Mouse (Mus musculus) neural tube, embryonic 11.5 days (tissue): ENCODE data around the gene Dap3. TPM values are rescaled to one million over a fixed set of nuclear protein-coding genes. Genes with fewer than 3 reads are reported as not detected.

Experiments
- ATAC-seq: fragments of 200-750 bp; cut with Nextera tagmentation; 2 replicates; pipeline ENCODE4 v1.8.0; 2017; ENCODE audit warnings: moderate number of reproducible peaks, mild to moderate bottlenecking, moderate TSS enrichment, moderate library complexity; ENCODE audit not compliant: insufficient read depth, low FRiP score, low TSS enrichment
- DNase-seq: peaks from one replicate; pipeline ENCODE4 v3.0.0-alpha.2; 2015; ENCODE audit warnings: low spot score
- H3K27ac ChIP-seq: fragments of 300-500 bp; sonication (generic); 2 replicates; pipeline ENCODE4 v1.5.1; 2014; ENCODE audit warnings: low read depth, mild to moderate bottlenecking, low read length
- H3K27me3 ChIP-seq: fragments of 300-500 bp; sonication (generic); 2 replicates; pipeline ENCODE4 v1.6.1; 2014; ENCODE audit warnings: mild to moderate bottlenecking, low read length, mixed read lengths; ENCODE audit not compliant: control insufficient read depth, insufficient read depth
- H3K36me3 ChIP-seq: fragments of 300-500 bp; sonication (generic); 2 replicates; pipeline ENCODE4 v1.6.1; 2014; ENCODE audit warnings: mild to moderate bottlenecking, low read length, moderate library complexity, mixed read lengths; ENCODE audit not compliant: control insufficient read depth, insufficient read depth
- H3K4me1 ChIP-seq: fragments of 300-500 bp; sonication (generic); 2 replicates; pipeline ENCODE4 v1.6.1; 2014; ENCODE audit warnings: low read length, mixed read lengths; ENCODE audit not compliant: control insufficient read depth, insufficient read depth
- H3K4me2 ChIP-seq: fragments of 300-500 bp; sonication (generic); 2 replicates; pipeline ENCODE4 v1.6.1; 2014; ENCODE audit warnings: low read depth, mild to moderate bottlenecking, moderate library complexity
- H3K4me3 ChIP-seq: fragments of 300-500 bp; sonication (generic); 2 replicates; pipeline ENCODE4 v1.5.1; 2014; ENCODE audit warnings: low read depth, low read length
- H3K9ac ChIP-seq: fragments of 300-500 bp; sonication (generic); 2 replicates; pipeline ENCODE4 v1.6.1; 2014; ENCODE audit warnings: mild to moderate bottlenecking, low read length
- H3K9me3 ChIP-seq: fragments of 300-500 bp; sonication (generic); 2 replicates; pipeline ENCODE4 v1.6.1; 2016; ENCODE audit warnings: low read length; ENCODE audit not compliant: control insufficient read depth
- WGBS: fragments of 180-500 bp; shearing (Covaris S2); extraction: QIAGEN DNeasy Blood & Tissue Kit; methylation state at CpG from one replicate; pipeline ENCODE4 v1.1.7; 2014; 5-methylcytosine and 5-hydroxymethylcytosine counted together
- polyA plus RNA-seq: library from polyadenylated mRNA; unstranded; fragments of >200 nt; fragmentation: Nextera tagmentation; extraction: Ambion mirVana; gene quantifications from 2 replicates; pipeline ENCODE4 v1.2.1, GENCODE M21; 2014

The Dap3 gene
- polyA plus RNA-seq, 1 experiment from 2014 or later, result 168 TPM

DNA sequence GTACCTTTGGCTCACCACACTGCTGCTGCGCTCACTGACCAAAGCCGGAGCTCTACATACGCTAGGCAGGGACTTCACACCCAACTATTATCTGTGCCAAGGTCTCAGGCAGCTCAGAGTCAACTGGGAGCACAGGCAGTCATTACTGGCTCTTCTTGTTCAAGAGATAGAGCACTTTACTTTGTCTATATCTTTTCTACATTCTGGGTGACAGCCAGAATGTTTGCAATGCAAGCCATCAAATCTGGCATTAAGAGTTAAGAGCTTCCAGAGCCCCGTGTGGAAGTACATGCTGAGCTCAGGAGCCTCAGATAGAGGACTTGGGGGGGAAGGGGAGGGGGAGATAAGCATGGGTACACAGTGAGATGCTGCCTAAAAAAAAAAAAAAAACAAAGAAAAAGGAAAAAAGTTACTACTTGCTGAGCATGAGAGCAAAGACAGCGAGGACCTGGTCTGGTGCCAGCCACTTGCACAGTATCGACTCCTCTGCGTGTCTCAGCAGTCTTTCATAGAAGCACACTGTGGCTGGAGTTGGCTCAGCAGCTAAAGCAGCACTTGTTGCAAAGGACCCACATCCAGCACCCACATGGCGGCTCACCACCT is 26.9 kb downstream of the Dap3 start:
- 96% methylated on average over 8 of the region's 8 CpGs for WGBS
- ATAC-seq (no peak), DNase-seq (no peak)
- Histone ChIP-seq H3K9me3 (no peaks in the 10 kb centered on the region), H3K4me2 (no peak overlapping the region), H3K4me1 (no peaks in the 10 kb centered on the region), H3K9ac (no peak overlapping the region), H3K27me3 (no peaks in the 10 kb centered on the region), H3K27ac (no peak overlapping the region), H3K4me3 (no peak overlapping the region), H3K36me3 (peaks cover 37% of the 10 kb centered on the region)

DNA sequence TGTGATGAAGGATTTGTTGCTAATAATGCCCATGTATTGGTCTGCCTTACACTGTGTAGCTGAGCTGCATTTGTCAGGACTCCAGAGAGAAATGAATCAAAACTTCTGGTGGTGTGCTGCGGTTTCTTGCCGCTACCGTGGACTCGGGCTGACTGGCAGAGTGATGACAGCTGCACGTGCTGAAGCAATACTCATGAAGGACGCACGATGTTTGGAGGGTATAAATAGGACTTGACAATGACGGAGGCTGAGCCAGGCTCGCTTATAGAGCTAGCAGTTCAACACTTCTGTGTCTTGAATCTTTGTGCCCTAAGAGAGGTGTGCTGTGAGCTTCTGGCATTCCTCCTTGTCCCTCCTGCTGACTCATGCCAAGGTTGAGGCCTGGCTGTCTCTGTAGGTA is 29.6 kb downstream of the Dap3 start:
- Histone ChIP-seq H3K9ac (no peak overlapping the region), H3K4me2 (no peak overlapping the region), H3K4me3 (no peak overlapping the region), H3K9me3 (no peaks in the 10 kb centered on the region), H3K27me3 (no peaks in the 10 kb centered on the region), H3K4me1 (no peaks in the 10 kb centered on the region), H3K36me3 (peaks cover 23% of the 10 kb centered on the region), H3K27ac (no peak overlapping the region)
- ATAC-seq, result no peak
- 98% methylated on average over 9 of the region's 9 CpGs for WGBS
- no peak for DNase-seq

DNA sequence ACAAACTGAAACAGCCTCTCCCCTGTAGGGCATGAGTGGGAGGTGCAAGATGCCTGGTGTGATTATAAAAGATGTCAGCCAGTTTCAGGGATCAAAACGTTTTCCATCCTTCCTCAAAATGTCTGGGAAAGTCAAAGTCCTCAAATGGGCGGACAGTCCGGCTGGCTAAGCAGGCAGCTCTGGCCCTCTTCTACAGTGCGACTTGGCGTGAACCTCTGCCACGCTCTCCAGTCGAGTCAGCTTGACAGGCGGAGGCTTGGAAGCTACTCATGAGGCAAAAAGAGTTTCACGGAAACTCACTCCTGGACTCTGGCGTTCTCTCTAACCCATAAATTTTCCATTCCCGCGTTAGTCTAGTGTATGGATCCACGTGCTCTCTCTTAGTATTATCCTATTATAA is 32.0 kb downstream of the Dap3 start:
- H3K27ac ChIP-seq, result no peak overlapping the region
- no peak for DNase-seq
- peaks cover 18% of the 10 kb centered on the region for H3K36me3 ChIP-seq
- no peak for ATAC-seq
- H3K9ac ChIP-seq, result no peak overlapping the region
- H3K4me3 ChIP-seq, result no peak overlapping the region
- H3K9me3 ChIP-seq, result no peaks in the 10 kb centered on the region
- no peaks in the 10 kb centered on the region; the same call in 1 of the 2 replicates for H3K4me1 ChIP-seq
- 88% methylated on average over 13 of the region's 13 CpGs for WGBS
- no peak overlapping the region for H3K4me2 ChIP-seq
- no peaks in the 10 kb centered on the region for H3K27me3 ChIP-seq

DNA sequence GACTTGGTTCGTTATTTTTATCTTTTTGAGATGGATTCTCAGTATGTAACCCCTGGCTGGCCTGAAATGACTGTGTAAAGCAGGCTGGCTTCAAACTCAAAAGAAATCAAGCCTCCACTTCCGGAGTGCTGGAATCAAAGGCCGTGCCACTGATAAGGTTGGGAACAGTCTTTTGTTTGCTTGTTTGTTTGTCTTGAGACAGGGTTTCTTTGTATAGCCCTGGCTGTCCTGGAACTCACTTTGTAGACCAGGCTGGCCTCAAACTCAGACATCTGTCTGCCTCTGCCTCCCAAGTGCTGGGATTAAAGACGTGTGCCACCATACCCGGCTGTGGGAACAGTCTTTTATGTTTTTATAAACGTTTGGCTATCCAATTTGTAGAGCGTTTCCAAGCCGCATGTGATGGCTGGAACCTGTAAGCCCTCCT is 36.6 kb downstream of the Dap3 start:
- DNase-seq (no peak), ATAC-seq (no peak)
- H3K27me3 ChIP-seq, result no peaks in the 10 kb centered on the region
- H3K4me1 ChIP-seq, result no peaks in the 10 kb centered on the region; the same call in 1 of the 2 replicates
- H3K9ac ChIP-seq, result peak overlapping the region; percentile 71
- H3K4me3 ChIP-seq, result peak overlapping the region; percentile 75
- WGBS, result 34% methylated on average over 8 of the region's 8 CpGs
- no peaks in the 10 kb centered on the region for H3K9me3 ChIP-seq
- H3K27ac ChIP-seq, result peak overlapping the region; percentile 64
- H3K4me2 ChIP-seq, result peak overlapping the region; percentile 83
- peaks cover 14% of the 10 kb centered on the region for H3K36me3 ChIP-seq

DNA sequence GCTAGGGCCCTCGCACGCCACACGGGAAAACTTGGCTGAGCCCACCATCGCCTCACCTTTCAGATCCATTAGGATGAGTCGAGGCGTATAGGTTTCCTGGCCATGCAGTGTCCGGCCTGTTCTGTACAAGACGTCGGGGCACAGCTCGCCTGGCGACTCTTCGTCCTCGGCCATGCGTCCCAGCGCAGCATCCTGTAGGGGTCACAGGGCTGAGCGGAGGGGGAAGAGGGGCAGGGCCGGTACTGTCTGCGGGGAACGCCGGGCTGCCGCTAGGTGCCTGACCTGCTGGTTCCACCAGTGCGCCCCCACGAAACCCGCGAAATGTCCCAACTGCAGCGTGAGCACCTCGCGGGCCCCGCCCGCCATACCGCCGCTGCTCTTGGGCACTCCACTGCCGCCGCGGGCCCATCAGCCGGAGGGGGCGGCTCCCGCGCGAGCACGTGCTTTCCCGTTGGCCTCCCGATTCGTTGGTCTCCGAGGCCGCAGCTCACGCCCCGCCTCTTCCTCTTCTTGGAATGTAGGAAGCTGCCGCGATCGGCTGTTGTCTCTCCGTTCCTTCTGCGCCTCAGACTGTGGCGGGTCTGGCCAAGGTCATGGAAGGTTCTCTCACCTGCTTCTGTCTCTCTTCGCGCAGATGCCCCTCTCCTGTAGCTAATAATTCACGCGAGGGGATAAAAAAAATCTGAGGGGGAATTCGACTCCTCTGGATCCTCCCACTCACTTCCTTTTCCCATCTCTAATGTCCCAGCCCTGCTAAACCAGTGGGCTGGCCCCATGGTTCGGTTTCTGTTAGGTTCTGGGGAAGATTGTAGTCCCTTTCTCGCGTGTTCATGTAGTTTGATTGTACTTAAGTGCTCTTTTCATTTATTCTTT is 37.2 kb downstream of the Dap3 start, which contains the start of gene Msto1:
Msto1 (minus strand) TSS at position 489 of the 873 bp plus-strand sequence.
- Histone ChIP-seq H3K27ac (peak within 1 kb of the TSS; percentile 64), H3K27me3 (no peaks in the 10 kb centered on the region), H3K36me3 (peaks cover 17% of the 10 kb centered on the region), H3K4me1 (no peaks in the 10 kb centered on the region; the same call in 1 of the 2 replicates), H3K4me2 (peak within 1 kb of the TSS; percentile 83), H3K9me3 (no peaks in the 10 kb centered on the region), H3K9ac (peak within 1 kb of the TSS; percentile 71), H3K4me3 (peak within 1 kb of the TSS; percentile 75)
- ATAC-seq (peak; percentile 97), DNase-seq (peak; percentile 93)
- WGBS, result under 1% methylated on average over 62 of the region's 62 CpGs

- H3K27ac ChIP-seq, result no peak overlapping the region
- 89% methylated on average over 7 of the region's 7 CpGs for WGBS
- no peak for DNase-seq
- no peak overlapping the region for H3K9ac ChIP-seq
- no peak for ATAC-seq
- no peaks in the 10 kb centered on the region; the same call in 1 of the 2 replicates for H3K4me1 ChIP-seq
- H3K4me2 ChIP-seq, result 0 out of 2 replicates have a peak overlapping the region, but pooled peaks have one; percentile 83
- peaks cover 25% of the 10 kb centered on the region for H3K36me3 ChIP-seq
- no peaks in the 10 kb centered on the region for H3K27me3 ChIP-seq
- H3K4me3 ChIP-seq, result no peak overlapping the region
- H3K9me3 ChIP-seq, result no peaks in the 10 kb centered on the region
Measured at GRCm38 (mm10) chr3:88912585-88912984, 38.4 kb downstream of the Dap3 start.

DNA sequence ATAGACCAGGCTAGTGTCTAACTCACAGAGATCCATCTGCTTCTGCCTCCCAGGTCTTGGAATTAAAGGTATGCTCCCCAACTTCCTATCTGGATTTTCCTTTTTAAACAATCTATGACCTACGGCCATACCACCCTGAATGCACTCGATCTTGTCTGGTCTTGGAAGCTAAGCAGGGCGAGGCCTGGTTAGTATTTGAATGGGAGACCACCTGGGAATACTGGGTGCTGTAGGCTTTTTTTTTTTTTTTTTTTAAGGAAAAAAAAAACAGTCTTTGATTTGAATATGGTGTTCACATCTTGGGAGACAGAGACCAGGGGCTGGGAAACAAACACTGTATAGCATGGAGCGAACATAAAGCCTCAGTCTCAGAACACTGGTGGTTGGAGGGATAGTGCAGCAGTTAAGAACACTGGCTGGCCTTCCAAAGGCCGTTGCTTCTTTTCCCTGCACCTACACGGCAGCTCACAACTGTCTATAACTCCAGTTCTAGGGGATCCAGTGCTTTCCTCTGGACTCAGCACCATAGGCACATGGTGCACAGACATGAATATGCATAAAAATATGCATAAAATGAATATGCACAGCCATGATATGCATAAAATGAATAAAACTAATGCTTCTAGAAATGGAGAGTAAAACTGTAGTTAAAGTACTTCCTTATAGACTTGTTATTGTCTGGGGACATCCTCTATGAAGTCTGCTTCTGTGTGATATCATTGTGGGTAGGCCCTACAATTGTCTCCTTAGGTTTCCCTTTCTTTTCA is 44.4 kb downstream of the Dap3 start:
- WGBS, result 88% methylated on average over 6 of the region's 6 CpGs
- H3K4me1 ChIP-seq, result no peaks in the 10 kb centered on the region
- DNase-seq, result no peak

GRCm38 (mm10) chr3:88905741-88906140 is 45.2 kb downstream of the Dap3 start:
- Histone ChIP-seq H3K36me3 (peaks cover 36% of the 10 kb centered on the region), H3K9me3 (no peaks in the 10 kb centered on the region), H3K9ac (no peak overlapping the region), H3K4me3 (no peak overlapping the region), H3K4me1 (no peaks in the 10 kb centered on the region), H3K27ac (no peak overlapping the region), H3K4me2 (no peak overlapping the region), H3K27me3 (no peaks in the 10 kb centered on the region)
- ATAC-seq, result no peak
- no peak for DNase-seq
- 88% methylated on average over 2 of the region's 2 CpGs for WGBS

More for the DNA sequence above, 44.4 kb downstream of the Dap3 start:
- Histone ChIP-seq H3K4me2 (no peak overlapping the region), H3K4me3 (no peak overlapping the region), H3K27ac (no peak overlapping the region), H3K9me3 (no peaks in the 10 kb centered on the region), H3K36me3 (peaks cover 38% of the 10 kb centered on the region), H3K27me3 (no peaks in the 10 kb centered on the region), H3K9ac (no peak overlapping the region)
- ATAC-seq, result no peak
